Mouse (Mus musculus): ENCODE results near the gene Gnpda2. TPM values are rescaled to one million over a fixed set of nuclear protein-coding genes. Genes with fewer than 3 reads are reported as not detected.

The Gnpda2 gene
- polyA plus RNA-seq, 1 experiment from 2014 or later = 26.0 TPM

Other genes starting within 250 kb of the Gnpda2 start
- gene Yipf7, start 49.7 kb downstream of the Gnpda2 start, polyA plus RNA-seq (2016; fragmentation: Nextera tagmentation; extraction: Ambion mirVana) = not detected in 2 replicates
- gene Guf1, start 35.4 kb downstream of the Gnpda2 start, polyA plus RNA-seq (2016; fragmentation: Nextera tagmentation; extraction: Ambion mirVana) = 48.4 and 49.5 TPM in 2 replicates

Data from embryonic facial prominence, embryonic 10.5 days (tissue).